Mouse (Mus musculus): ENCODE data around the gene Btbd9. TPM values are rescaled to one million over a fixed set of nuclear protein-coding genes. Genes with fewer than 3 reads are reported as not detected.

Btbd9 gene
- polyA plus RNA-seq, 1 experiment from 2014 or later = 59.7 TPM

DNA sequence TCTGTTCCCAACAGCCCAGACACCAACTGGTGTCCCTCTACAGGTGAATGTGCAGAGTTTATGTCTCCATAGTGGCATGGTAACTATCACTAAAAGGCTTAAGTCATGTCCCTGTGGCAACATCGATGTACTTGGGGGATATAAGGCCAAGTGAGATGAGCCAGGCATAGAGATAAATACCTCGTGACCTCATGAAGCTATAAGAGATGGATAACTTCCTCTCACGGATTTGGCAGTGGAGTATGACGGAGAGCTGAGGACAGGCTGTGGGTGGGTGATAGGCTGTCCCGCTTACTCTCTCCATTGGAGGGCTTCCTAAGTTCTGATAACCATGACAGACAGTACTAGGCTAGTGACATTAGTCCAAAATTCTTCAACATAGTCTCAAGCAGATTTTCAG, 362.9 kb downstream of the Btbd9 start:
- Histone ChIP-seq H3K4me3 (ENCODE audit: low read depth, low read length) (no peak overlapping the region), H3K27me3 (ENCODE audit: control insufficient read depth, insufficient read depth, low read length) (no peaks in the 10 kb centered on the region), H3K9me3 (ENCODE audit: control insufficient read depth, low read length) (no peaks in the 10 kb centered on the region), H3K27ac (ENCODE audit: low read depth, low read length) (no peak overlapping the region), H3K36me3 (ENCODE audit: control insufficient read depth, insufficient read depth, low read length) (no peaks in the 10 kb centered on the region), H3K4me1 (ENCODE audit: control insufficient read depth, insufficient read depth, low read length) (peaks cover 2% of the 10 kb centered on the region; the same call in 1 of the 2 replicates), H3K4me2 (no peak overlapping the region), H3K9ac (ENCODE audit: low read length) (no peak overlapping the region)
- DNase-seq (ENCODE audit: low spot score, missing footprints) (no peak), ATAC-seq (ENCODE audit: low FRiP score) (no peak)
- 89% methylated on average over 5 of the region's 5 CpGs for WGBS

DNA sequence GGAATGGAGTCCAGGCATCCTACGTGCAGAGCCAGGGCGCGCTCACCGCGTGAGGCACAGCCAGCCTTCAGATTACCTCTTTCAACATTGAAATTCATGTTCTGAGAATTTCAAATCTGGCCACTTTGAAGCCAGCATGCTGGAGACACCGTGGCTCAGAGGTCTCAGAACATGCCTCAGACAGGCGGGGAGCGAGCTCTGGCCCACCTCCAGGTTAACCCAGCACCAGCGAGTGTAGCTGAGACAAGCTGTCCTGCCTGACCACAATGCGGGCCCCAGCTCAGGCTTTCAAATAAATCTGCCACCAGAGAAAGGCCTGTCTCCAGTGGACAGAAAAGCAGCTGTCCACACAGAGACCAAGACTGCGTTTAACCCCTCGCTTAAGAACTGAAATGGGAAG, 363.6 kb downstream of the Btbd9 start:
- no peaks in the 10 kb centered on the region for H3K36me3 ChIP-seq (ENCODE audit: control insufficient read depth, insufficient read depth, low read length)
- no peak overlapping the region for H3K4me3 ChIP-seq (ENCODE audit: low read depth, low read length)
- H3K9me3 ChIP-seq (ENCODE audit: control insufficient read depth, low read length) = no peaks in the 10 kb centered on the region
- 92% methylated on average over 12 of the region's 12 CpGs for WGBS
- ATAC-seq (ENCODE audit: low FRiP score) = no peak
- no peak overlapping the region for H3K9ac ChIP-seq (ENCODE audit: low read length)
- no peak overlapping the region for H3K27ac ChIP-seq (ENCODE audit: low read depth, low read length)
- H3K4me1 ChIP-seq (ENCODE audit: control insufficient read depth, insufficient read depth, low read length) = peaks cover 2% of the 10 kb centered on the region; the same call in 1 of the 2 replicates
- H3K4me2 ChIP-seq = no peak overlapping the region
- no peak for DNase-seq (ENCODE audit: low spot score, missing footprints)
- H3K27me3 ChIP-seq (ENCODE audit: control insufficient read depth, insufficient read depth, low read length) = no peaks in the 10 kb centered on the region

- WGBS = 94% methylated on average over 6 of the region's 6 CpGs
- Histone ChIP-seq H3K4me1 (ENCODE audit: control insufficient read depth, insufficient read depth, low read length) (peaks cover 3% of the 10 kb centered on the region; the same call in 1 of the 2 replicates), H3K9me3 (ENCODE audit: control insufficient read depth, low read length) (no peaks in the 10 kb centered on the region), H3K36me3 (ENCODE audit: control insufficient read depth, insufficient read depth, low read length) (no peaks in the 10 kb centered on the region), H3K27me3 (ENCODE audit: control insufficient read depth, insufficient read depth, low read length) (no peaks in the 10 kb centered on the region), H3K9ac (ENCODE audit: low read length) (no peak overlapping the region), H3K4me2 (no peak overlapping the region), H3K27ac (ENCODE audit: low read depth, low read length) (no peak overlapping the region), H3K4me3 (ENCODE audit: low read depth, low read length) (no peak overlapping the region)
- no peak for ATAC-seq (ENCODE audit: low FRiP score)
- DNase-seq (ENCODE audit: low spot score, missing footprints) = no peak
Measured at GRCm38 (mm10) chr17:30210936-30211335, 365.4 kb downstream of the Btbd9 start.

- Histone ChIP-seq H3K9me3 (ENCODE audit: control insufficient read depth, low read length) (no peaks in the 10 kb centered on the region), H3K4me1 (ENCODE audit: control insufficient read depth, insufficient read depth, low read length) (peaks cover 3% of the 10 kb centered on the region; the same call in 1 of the 2 replicates), H3K36me3 (ENCODE audit: control insufficient read depth, insufficient read depth, low read length) (no peaks in the 10 kb centered on the region), H3K4me2 (no peak overlapping the region), H3K9ac (ENCODE audit: low read length) (no peak overlapping the region), H3K27ac (ENCODE audit: low read depth, low read length) (no peak overlapping the region), H3K27me3 (ENCODE audit: control insufficient read depth, insufficient read depth, low read length) (no peaks in the 10 kb centered on the region), H3K4me3 (ENCODE audit: low read depth, low read length) (no peak overlapping the region)
- WGBS = 94% methylated on average over 8 of the region's 8 CpGs
- ATAC-seq (ENCODE audit: low FRiP score) (no peak), DNase-seq (ENCODE audit: low spot score, missing footprints) (no peak)
Measured at GRCm38 (mm10) chr17:30210262-30210661, 366.0 kb downstream of the Btbd9 start.

DNA sequence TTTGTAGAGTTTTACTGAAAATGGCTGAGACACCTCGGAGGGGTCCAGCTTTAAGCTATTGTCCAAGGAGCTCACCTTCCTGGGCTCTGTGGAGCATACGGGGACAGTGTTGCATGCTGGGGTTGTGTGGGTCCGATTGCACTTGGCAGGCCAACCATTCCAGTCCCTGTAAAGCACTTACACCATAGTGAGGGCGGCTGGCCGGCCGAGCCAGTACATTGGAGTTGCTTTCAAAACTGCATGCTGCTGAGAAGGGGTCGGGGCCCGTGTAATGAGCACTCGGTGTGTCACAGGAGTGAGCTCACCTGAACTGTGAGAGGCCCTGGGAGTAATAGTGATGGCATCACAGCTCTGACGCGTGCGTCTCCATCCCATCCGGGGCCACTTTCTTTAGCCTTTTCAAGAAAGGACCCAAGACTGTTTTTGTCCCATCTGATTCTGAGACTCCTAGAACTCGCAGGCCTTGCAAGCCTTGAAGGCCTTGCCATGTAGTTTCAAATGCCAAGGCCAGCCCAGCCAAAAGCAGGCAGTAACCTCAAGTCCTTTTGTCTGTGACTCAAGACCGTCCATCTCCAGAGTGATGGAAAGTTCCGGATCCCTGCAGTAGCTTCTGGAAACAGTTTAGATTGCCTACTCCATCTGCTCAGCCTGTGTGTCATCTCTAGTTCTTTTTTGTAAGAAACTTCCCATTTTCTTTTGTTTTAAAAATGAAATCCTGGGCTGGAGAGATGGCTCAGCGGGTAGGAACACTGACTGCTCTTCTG, 371.0 kb downstream of the Btbd9 start:
- Histone ChIP-seq H3K4me2 (no peak overlapping the region), H3K36me3 (ENCODE audit: control insufficient read depth, insufficient read depth, low read length) (no peaks in the 10 kb centered on the region), H3K27ac (ENCODE audit: low read depth, low read length) (no peak overlapping the region), H3K4me3 (ENCODE audit: low read depth, low read length) (no peak overlapping the region), H3K4me1 (ENCODE audit: control insufficient read depth, insufficient read depth, low read length) (peaks cover 24% of the 10 kb centered on the region), H3K9ac (ENCODE audit: low read length) (no peak overlapping the region), H3K9me3 (ENCODE audit: control insufficient read depth, low read length) (no peaks in the 10 kb centered on the region), H3K27me3 (ENCODE audit: control insufficient read depth, insufficient read depth, low read length) (no peaks in the 10 kb centered on the region)
- WGBS = 93% methylated on average over 17 of the region's 17 CpGs
- DNase-seq (ENCODE audit: low spot score, missing footprints) = no peak
- ATAC-seq (ENCODE audit: low FRiP score) = no peak

- Histone ChIP-seq H3K4me3 (ENCODE audit: low read depth, low read length) (no peak overlapping the region), H3K9me3 (ENCODE audit: control insufficient read depth, low read length) (no peaks in the 10 kb centered on the region), H3K27me3 (ENCODE audit: control insufficient read depth, insufficient read depth, low read length) (no peaks in the 10 kb centered on the region), H3K4me2 (no peak overlapping the region), H3K4me1 (ENCODE audit: control insufficient read depth, insufficient read depth, low read length) (peaks cover 30% of the 10 kb centered on the region), H3K27ac (ENCODE audit: low read depth, low read length) (no peak overlapping the region), H3K36me3 (ENCODE audit: control insufficient read depth, insufficient read depth, low read length) (no peaks in the 10 kb centered on the region), H3K9ac (ENCODE audit: low read length) (no peak overlapping the region)
- DNase-seq (ENCODE audit: low spot score, missing footprints) (no peak), ATAC-seq (ENCODE audit: low FRiP score) (no peak)
- 83% methylated on average over 4 of the region's 4 CpGs for WGBS
Measured at GRCm38 (mm10) chr17:30200283-30200682, 376.0 kb downstream of the Btbd9 start.

DNA sequence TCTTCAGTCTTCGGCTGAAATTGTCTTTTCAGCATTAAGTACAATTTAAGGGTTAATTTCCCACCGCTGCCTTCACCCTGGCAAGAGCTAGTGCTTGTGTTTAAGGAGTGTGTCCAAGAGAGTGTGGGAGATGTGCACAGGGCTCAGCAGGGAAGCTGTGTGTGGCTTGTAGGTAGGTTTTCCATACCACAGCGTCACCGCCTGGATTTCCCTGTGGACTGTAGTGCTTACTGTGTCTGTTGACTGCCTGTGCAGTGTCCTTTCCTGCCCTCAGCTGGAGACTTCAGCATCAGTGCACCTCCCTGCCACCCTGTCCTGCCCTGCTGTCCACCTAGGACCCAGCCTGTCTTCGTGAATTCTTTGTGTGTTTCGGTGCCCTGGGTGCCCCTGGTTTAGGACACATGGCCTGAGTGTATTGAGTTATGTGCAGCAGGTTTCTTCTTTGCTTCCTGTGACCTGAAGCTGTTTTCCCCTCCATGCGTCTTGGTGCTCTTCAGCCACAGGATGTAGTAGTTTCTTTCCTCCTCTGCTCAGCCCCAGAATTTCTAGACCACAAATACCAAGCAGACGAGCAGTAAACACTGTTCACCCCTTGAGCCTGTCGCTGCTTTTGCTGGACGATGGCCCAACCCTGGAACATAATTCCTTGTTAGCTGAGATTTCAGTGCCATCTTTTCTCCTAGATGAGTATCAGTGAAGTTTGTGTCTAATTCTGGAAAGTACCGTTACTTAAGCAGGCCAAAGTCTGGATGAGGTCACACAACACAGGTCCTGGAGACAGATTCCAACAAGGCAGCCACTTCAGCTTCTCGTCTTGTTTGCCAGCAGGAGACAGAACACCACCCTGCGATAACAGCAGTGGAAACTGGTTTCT, 376.7 kb downstream of the Btbd9 start:
- no peak overlapping the region for H3K4me3 ChIP-seq (ENCODE audit: low read depth, low read length)
- no peak for DNase-seq (ENCODE audit: low spot score, missing footprints)
- H3K9me3 ChIP-seq (ENCODE audit: control insufficient read depth, low read length) = no peaks in the 10 kb centered on the region
- 90% methylated on average over 13 of the region's 13 CpGs for WGBS
- ATAC-seq (ENCODE audit: low FRiP score) = no peak
- H3K9ac ChIP-seq (ENCODE audit: low read length) = no peak overlapping the region
- peaks cover 33% of the 10 kb centered on the region for H3K4me1 ChIP-seq (ENCODE audit: control insufficient read depth, insufficient read depth, low read length)
- no peaks in the 10 kb centered on the region for H3K27me3 ChIP-seq (ENCODE audit: control insufficient read depth, insufficient read depth, low read length)
- H3K27ac ChIP-seq (ENCODE audit: low read depth, low read length) = no peak overlapping the region
- H3K36me3 ChIP-seq (ENCODE audit: control insufficient read depth, insufficient read depth, low read length) = no peaks in the 10 kb centered on the region
- no peak overlapping the region for H3K4me2 ChIP-seq

DNA sequence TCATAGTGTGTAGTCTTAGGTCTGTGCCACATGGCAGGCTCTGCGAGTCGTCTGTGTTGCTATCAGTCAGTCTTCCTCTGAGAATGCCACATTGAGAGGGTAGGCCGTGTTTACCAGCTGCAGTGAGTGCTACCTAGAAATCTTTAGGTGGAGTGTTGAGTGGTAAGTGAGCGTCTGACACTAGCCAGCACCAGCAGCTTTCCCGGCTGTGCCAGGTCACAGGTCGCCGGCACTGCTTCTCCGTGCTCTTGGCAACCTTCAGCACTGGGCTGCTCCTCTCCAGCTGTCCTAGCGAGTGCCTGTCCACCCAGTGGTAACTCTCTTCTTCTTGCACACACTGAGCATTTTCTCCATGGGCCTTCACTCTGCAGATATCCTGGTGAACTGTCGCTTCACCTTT, 377.9 kb downstream of the Btbd9 start:
- WGBS = 75% methylated on average over 10 of the region's 10 CpGs
- H3K9me3 ChIP-seq (ENCODE audit: control insufficient read depth, low read length) = no peaks in the 10 kb centered on the region
- no peaks in the 10 kb centered on the region for H3K27me3 ChIP-seq (ENCODE audit: control insufficient read depth, insufficient read depth, low read length)
- H3K4me1 ChIP-seq (ENCODE audit: control insufficient read depth, insufficient read depth, low read length) = peaks cover 29% of the 10 kb centered on the region
- H3K4me2 ChIP-seq = no peak overlapping the region
- no peaks in the 10 kb centered on the region for H3K36me3 ChIP-seq (ENCODE audit: control insufficient read depth, insufficient read depth, low read length)
- ATAC-seq (ENCODE audit: low FRiP score) (no peak), DNase-seq (ENCODE audit: low spot score, missing footprints) (no peak)
- H3K9ac ChIP-seq (ENCODE audit: low read length) = no peak overlapping the region
- H3K4me3 ChIP-seq (ENCODE audit: low read depth, low read length) = no peak overlapping the region
- H3K27ac ChIP-seq (ENCODE audit: low read depth, low read length) = no peak overlapping the region

All from midbrain, embryonic 11.5 days (tissue).